Mouse (Mus musculus): Measurements from ENCODE around the gene Tas2r113. TPM values are rescaled to one million over a fixed set of nuclear protein-coding genes. Genes with fewer than 3 reads are reported as not detected.
"Not testable (repeated sequence)": the region's sequence is repeated elsewhere in the genome, so short reads cannot be mapped to it uniquely, and the experiment has no call there.

Tas2r113 gene
- polyA plus RNA-seq (2015; fragmentation: Nextera tagmentation; extraction: Ambion mirVana) = not detected in 2 replicates

DNA sequence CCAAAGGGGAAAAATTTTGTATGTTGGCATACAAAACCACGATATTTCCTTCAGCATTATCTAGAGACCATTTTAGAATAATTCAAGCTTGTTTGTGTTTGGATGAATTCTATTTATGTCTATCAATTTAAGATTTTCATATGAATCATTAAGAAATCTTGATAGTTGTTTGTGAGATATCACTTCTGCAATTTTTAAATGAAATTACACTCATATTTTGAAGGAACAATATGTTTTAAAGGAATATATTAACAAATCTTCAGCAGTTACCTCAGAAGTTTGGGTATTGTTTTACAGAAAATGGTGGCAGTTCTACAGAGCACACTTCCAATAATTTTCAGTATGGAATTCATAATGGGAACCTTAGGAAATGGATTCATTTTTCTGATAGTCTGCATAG, at the start of gene Tas2r113:
Gene Tas2r113 (plus strand): TSS at position 301 of the 400 bp plus-strand sequence.
- WGBS = 69% methylated on average over 1 of the region's 1 CpGs
- no peak within 1 kb of the TSS for H3K4me2 ChIP-seq (ENCODE audit: low read length)

DNA sequence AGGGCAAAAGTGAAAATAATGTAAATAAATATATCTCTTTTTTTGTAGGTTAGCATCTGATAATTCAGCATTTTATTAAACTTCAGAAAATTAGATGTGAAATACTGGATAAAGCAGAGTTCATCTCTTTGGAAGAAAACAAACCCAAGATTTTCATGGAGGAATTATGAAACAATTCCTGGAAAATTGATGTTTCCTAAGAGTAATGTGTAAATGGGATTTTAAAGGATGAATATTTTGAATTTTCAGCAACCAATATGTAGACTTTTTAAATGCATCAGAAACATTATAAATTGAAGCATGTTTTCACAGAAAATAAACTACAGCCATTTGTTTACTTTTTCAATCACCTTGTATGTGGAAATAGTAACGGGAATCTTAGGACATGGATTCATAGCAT, 46.0 kb upstream of the Tas2r113 start, which contains the start of gene Tas2r123:
Gene Tas2r123 (plus strand): TSS at position 301 of the 400 bp plus-strand sequence.
- no peak within 1 kb of the TSS for H3K27ac ChIP-seq

More for the DNA sequence above, at the start of gene Tas2r113:
- Histone ChIP-seq H3K36me3 (ENCODE audit: insufficient read depth, low read length) (no peaks in the 10 kb centered on the region), H3K9ac (ENCODE audit: low read depth, low read length) (no peak within 1 kb of the TSS), H3K27me3 (ENCODE audit: insufficient read depth, low read length) (no peaks in the 10 kb centered on the region), H3K9me3 (replicated peaks; ENCODE audit: low read length) (no peaks in the 10 kb centered on the region), H3K4me3 (replicated peaks; ENCODE audit: low read depth, low read length) (no peak within 1 kb of the TSS), H3K27ac (no peak within 1 kb of the TSS), H3K4me1 (replicated peaks; ENCODE audit: insufficient read depth, low read length) (no peaks in the 10 kb centered on the region)
- no peak for TF ChIP-seq CTCF (IDR thresholded peaks at IDR 0.05; ENCODE audit: low read depth)
- DNase-seq (ENCODE audit: low spot score) (no peak), ATAC-seq (replicated peaks; ENCODE audit: low FRiP score, low read depth) (no peak)

GRCm38 (mm10) chr6:132855138-132855537, 37.7 kb upstream of the Tas2r113 start, which contains the start of gene Tas2r116:
Gene Tas2r116, plus strand, starts transcription at chr6:132855438.
- DNase-seq (ENCODE audit: low spot score) = no peak

More for the DNA sequence above, 46.0 kb upstream of the Tas2r113 start, which contains the start of gene Tas2r123:
- Histone ChIP-seq H3K4me2 (ENCODE audit: low read length) (no peak within 1 kb of the TSS), H3K4me3 (replicated peaks; ENCODE audit: low read depth, low read length) (no peak within 1 kb of the TSS), H3K4me1 (replicated peaks; ENCODE audit: insufficient read depth, low read length) (no peaks in the 10 kb centered on the region), H3K36me3 (ENCODE audit: insufficient read depth, low read length) (no peaks in the 10 kb centered on the region), H3K9me3 (replicated peaks; ENCODE audit: low read length) (no peaks in the 10 kb centered on the region), H3K9ac (ENCODE audit: low read depth, low read length) (no peak within 1 kb of the TSS), H3K27me3 (ENCODE audit: insufficient read depth, low read length) (no peaks in the 10 kb centered on the region)
- 74% methylated on average over 1 of the region's 1 CpGs for WGBS
- no peak for DNase-seq (ENCODE audit: low spot score)
- no peak for TF ChIP-seq CTCF (IDR thresholded peaks at IDR 0.05; ENCODE audit: low read depth)
- no peak for ATAC-seq (replicated peaks; ENCODE audit: low FRiP score, low read depth)

DNA sequence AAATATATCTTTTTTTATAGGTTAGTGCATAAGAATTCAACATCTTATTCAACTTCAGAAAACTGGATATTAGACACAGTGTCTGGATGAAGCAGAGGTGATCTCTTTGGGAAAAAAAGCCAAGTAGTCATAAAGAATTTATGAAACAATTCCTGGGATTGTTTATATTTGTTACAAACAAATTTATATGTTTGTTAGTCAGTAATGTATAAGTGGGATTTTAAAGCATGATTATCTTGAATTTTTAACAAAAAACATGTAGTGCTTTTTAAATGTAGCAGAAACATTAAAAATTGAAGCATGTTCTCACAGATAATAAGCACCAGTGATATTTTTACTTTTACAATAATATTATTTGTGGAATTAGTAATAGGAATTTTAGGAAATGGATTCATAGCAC, 25.1 kb upstream of the Tas2r113 start, which contains the start of gene Tas2r110:
Gene Tas2r110 (plus strand): TSS at position 301 of the 400 bp plus-strand sequence.
- Histone ChIP-seq H3K4me3 (replicated peaks; ENCODE audit: low read depth, low read length) (no peak within 1 kb of the TSS), H3K27me3 (ENCODE audit: insufficient read depth, low read length) (no peaks in the 10 kb centered on the region), H3K9ac (ENCODE audit: low read depth, low read length) (no peak within 1 kb of the TSS), H3K27ac (no peak within 1 kb of the TSS), H3K4me2 (ENCODE audit: low read length) (no peak within 1 kb of the TSS), H3K4me1 (replicated peaks; ENCODE audit: insufficient read depth, low read length) (no peaks in the 10 kb centered on the region), H3K9me3 (replicated peaks; ENCODE audit: low read length) (no peaks in the 10 kb centered on the region), H3K36me3 (ENCODE audit: insufficient read depth, low read length) (no peaks in the 10 kb centered on the region)
- no peak for ATAC-seq (replicated peaks; ENCODE audit: low FRiP score, low read depth)
- DNase-seq (ENCODE audit: low spot score) = no peak
- no peak for TF ChIP-seq CTCF (IDR thresholded peaks at IDR 0.05; ENCODE audit: low read depth)

More at GRCm38 (mm10) chr6:132855138-132855537, 37.7 kb upstream of the Tas2r113 start, which contains the start of gene Tas2r116:
- Histone ChIP-seq H3K27ac (no peak within 1 kb of the TSS), H3K4me3 (replicated peaks; ENCODE audit: low read depth, low read length) (no peak within 1 kb of the TSS), H3K4me2 (ENCODE audit: low read length) (no peak within 1 kb of the TSS), H3K9ac (ENCODE audit: low read depth, low read length) (no peak within 1 kb of the TSS), H3K27me3 (ENCODE audit: insufficient read depth, low read length) (no peaks in the 10 kb centered on the region), H3K9me3 (replicated peaks; ENCODE audit: low read length) (no peaks in the 10 kb centered on the region), H3K4me1 (replicated peaks; ENCODE audit: insufficient read depth, low read length) (no peaks in the 10 kb centered on the region), H3K36me3 (ENCODE audit: insufficient read depth, low read length) (no peaks in the 10 kb centered on the region)
- no peak for ATAC-seq (replicated peaks; ENCODE audit: low FRiP score, low read depth)
- no peak for TF ChIP-seq CTCF (IDR thresholded peaks at IDR 0.05; ENCODE audit: low read depth)
- 72% methylated on average over 1 of the region's 1 CpGs for WGBS

GRCm38 (mm10) chr6:132909351-132909750, 16.5 kb downstream of the Tas2r113 start, which contains the start of gene Tas2r125:
Gene Tas2r125, plus strand, starts transcription at chr6:132909651.
- no peak for TF ChIP-seq CTCF (IDR thresholded peaks at IDR 0.05; ENCODE audit: low read depth)
- H3K27me3 ChIP-seq (ENCODE audit: insufficient read depth, low read length) = no peaks in the 10 kb centered on the region
- H3K36me3 ChIP-seq (ENCODE audit: insufficient read depth, low read length) = no peaks in the 10 kb centered on the region
- H3K9me3 ChIP-seq (replicated peaks; ENCODE audit: low read length) = no peaks in the 10 kb centered on the region
- DNase-seq (ENCODE audit: low spot score) (no peak), ATAC-seq (replicated peaks; ENCODE audit: low FRiP score, low read depth) (no peak)
- H3K4me1 ChIP-seq (replicated peaks; ENCODE audit: insufficient read depth, low read length) = no peaks in the 10 kb centered on the region
- no peak within 1 kb of the TSS for H3K9ac ChIP-seq (ENCODE audit: low read depth, low read length)
- H3K4me2 ChIP-seq (ENCODE audit: low read length) = no peak within 1 kb of the TSS
- no peak within 1 kb of the TSS for H3K27ac ChIP-seq
- H3K4me3 ChIP-seq (replicated peaks; ENCODE audit: low read depth, low read length) = no peak within 1 kb of the TSS
- WGBS = 89% methylated on average over 3 of the region's 3 CpGs

GRCm38 (mm10) chr6:132941376-132941775, 48.6 kb downstream of the Tas2r113 start:
- not testable (repeated sequence) for H3K9ac ChIP-seq (ENCODE audit: low read depth, low read length); H3K9me3 ChIP-seq (replicated peaks; ENCODE audit: low read length); H3K36me3 ChIP-seq (ENCODE audit: insufficient read depth, low read length); H3K27ac ChIP-seq; H3K4me2 ChIP-seq (ENCODE audit: low read length); H3K27me3 ChIP-seq (ENCODE audit: insufficient read depth, low read length); H3K4me3 ChIP-seq (replicated peaks; ENCODE audit: low read depth, low read length); DNase-seq (ENCODE audit: low spot score); ATAC-seq (replicated peaks; ENCODE audit: low FRiP score, low read depth); H3K4me1 ChIP-seq (replicated peaks; ENCODE audit: insufficient read depth, low read length)

Other genes starting within 250 kb of the Tas2r113 start
- not detected in 2 replicates for gene A630073D07Rik, start 241.5 kb upstream of the Tas2r113 start, polyA plus RNA-seq (2015; fragmentation: Nextera tagmentation; extraction: Ambion mirVana)
- not detected in 2 replicates for gene Tas2r120, start 236.1 kb upstream of the Tas2r113 start, polyA plus RNA-seq (2015; fragmentation: Nextera tagmentation; extraction: Ambion mirVana)
- not detected in 2 replicates for gene Tas2r121, start 192.0 kb upstream of the Tas2r113 start, polyA plus RNA-seq (2015; fragmentation: Nextera tagmentation; extraction: Ambion mirVana)
- not detected in 2 replicates for gene Tas2r122, start 181.1 kb upstream of the Tas2r113 start, polyA plus RNA-seq (2015; fragmentation: Nextera tagmentation; extraction: Ambion mirVana)
- gene Tas2r115, start 155.0 kb upstream of the Tas2r113 start, polyA plus RNA-seq (2015; fragmentation: Nextera tagmentation; extraction: Ambion mirVana) = not detected in 2 replicates
- gene Tas2r124, start 138.3 kb upstream of the Tas2r113 start, polyA plus RNA-seq (2015; fragmentation: Nextera tagmentation; extraction: Ambion mirVana) = not detected in 2 replicates
- gene Tas2r102, start 130.9 kb upstream of the Tas2r113 start, polyA plus RNA-seq (2015; fragmentation: Nextera tagmentation; extraction: Ambion mirVana) = not detected in 2 replicates
- gene Tas2r136, start 114.8 kb upstream of the Tas2r113 start, polyA plus RNA-seq (2015; fragmentation: Nextera tagmentation; extraction: Ambion mirVana) = not detected in 2 replicates
- gene Tas2r117, start 90.2 kb upstream of the Tas2r113 start, polyA plus RNA-seq (2015; fragmentation: Nextera tagmentation; extraction: Ambion mirVana) = not detected in 2 replicates
- not detected in 2 replicates for gene Tas2r123, start 45.9 kb upstream of the Tas2r113 start, polyA plus RNA-seq (2015; fragmentation: Nextera tagmentation; extraction: Ambion mirVana)
- gene Tas2r116, start 37.6 kb upstream of the Tas2r113 start, polyA plus RNA-seq (2015; fragmentation: Nextera tagmentation; extraction: Ambion mirVana) = not detected in 2 replicates
- gene Tas2r110, start 25.0 kb upstream of the Tas2r113 start, polyA plus RNA-seq (2015; fragmentation: Nextera tagmentation; extraction: Ambion mirVana) = not detected in 2 replicates
- gene Tas2r125, start 16.6 kb downstream of the Tas2r113 start, polyA plus RNA-seq (2015; fragmentation: Nextera tagmentation; extraction: Ambion mirVana) = not detected in 2 replicates
- gene Tas2r129, start 58.1 kb downstream of the Tas2r113 start, polyA plus RNA-seq (2015; fragmentation: Nextera tagmentation; extraction: Ambion mirVana) = not detected in 2 replicates
- not detected in 2 replicates for gene Tas2r131, start 64.9 kb downstream of the Tas2r113 start, polyA plus RNA-seq (2015; fragmentation: Nextera tagmentation; extraction: Ambion mirVana)
- not detected in 2 replicates for gene Tas2r109, start 88.0 kb downstream of the Tas2r113 start, polyA plus RNA-seq (2015; fragmentation: Nextera tagmentation; extraction: Ambion mirVana)
- not detected in 2 replicates for gene Tas2r103, start 144.1 kb downstream of the Tas2r113 start, polyA plus RNA-seq (2015; fragmentation: Nextera tagmentation; extraction: Ambion mirVana)
- not detected in 2 replicates for gene Tas2r140, start 162.8 kb downstream of the Tas2r113 start, polyA plus RNA-seq (2015; fragmentation: Nextera tagmentation; extraction: Ambion mirVana)
- gene Smim10l1, start 211.9 kb downstream of the Tas2r113 start, polyA plus RNA-seq (2015; fragmentation: Nextera tagmentation; extraction: Ambion mirVana) = 114 and 119 TPM in 2 replicates

Data from kidney, postnatal 0 days (tissue).